Comparison of ENCODE assay signal across 13 mouse cellular contexts in genomic region chr5:123995388-123995787, GRCm38 (mm10).
"Had no signal": no experiment of that assay in that cellular context is flagged by ENCODE, and none has a peak within 500 bp of the region (broad histone marks: within the 10 kb centered on the region; RNA-seq: fewer than 3 reads in every experiment).

No protein-coding gene starts in this region.

- H3K9ac ChIP-seq: liver, embryonic 15.5 days; lung, embryonic 14.5 days; midbrain, embryonic 12.5 days; midbrain, embryonic 15.5 days; neural tube, embryonic 12.5 days; neural tube, embryonic 15.5 days had no signal

- H3K27ac ChIP-seq: kidney, postnatal 0 days; layer of hippocampus, adult 2 months; liver, embryonic 15.5 days; macrophage; midbrain, embryonic 12.5 days; midbrain, embryonic 15.5 days; neural tube, embryonic 12.5 days; neural tube, embryonic 15.5 days had no signal

- H3K9me3 ChIP-seq: liver, embryonic 15.5 days; midbrain, embryonic 12.5 days; midbrain, embryonic 15.5 days; neural tube, embryonic 12.5 days; neural tube, embryonic 15.5 days had no signal

- H3K4me3 ChIP-seq: layer of hippocampus, adult 2 months; liver, embryonic 15.5 days; midbrain, embryonic 12.5 days; midbrain, embryonic 15.5 days; neural tube, embryonic 12.5 days; neural tube, embryonic 15.5 days had no signal

- DNase-seq: kidney, adult 2 months; layer of hippocampus, adult 9-11 months; lung, embryonic 14.5 days; right cerebral cortex, adult 18-20 months; thymus, postnatal 25 days had no signal

- H3K27me3 ChIP-seq: liver, embryonic 15.5 days; midbrain, embryonic 15.5 days; neural tube, embryonic 15.5 days had no signal

- H3K36me3 ChIP-seq: midbrain, embryonic 15.5 days; neural tube, embryonic 12.5 days had no signal
